ENCODE assay signal across 14 mouse cellular contexts in the genomic region with DNA sequence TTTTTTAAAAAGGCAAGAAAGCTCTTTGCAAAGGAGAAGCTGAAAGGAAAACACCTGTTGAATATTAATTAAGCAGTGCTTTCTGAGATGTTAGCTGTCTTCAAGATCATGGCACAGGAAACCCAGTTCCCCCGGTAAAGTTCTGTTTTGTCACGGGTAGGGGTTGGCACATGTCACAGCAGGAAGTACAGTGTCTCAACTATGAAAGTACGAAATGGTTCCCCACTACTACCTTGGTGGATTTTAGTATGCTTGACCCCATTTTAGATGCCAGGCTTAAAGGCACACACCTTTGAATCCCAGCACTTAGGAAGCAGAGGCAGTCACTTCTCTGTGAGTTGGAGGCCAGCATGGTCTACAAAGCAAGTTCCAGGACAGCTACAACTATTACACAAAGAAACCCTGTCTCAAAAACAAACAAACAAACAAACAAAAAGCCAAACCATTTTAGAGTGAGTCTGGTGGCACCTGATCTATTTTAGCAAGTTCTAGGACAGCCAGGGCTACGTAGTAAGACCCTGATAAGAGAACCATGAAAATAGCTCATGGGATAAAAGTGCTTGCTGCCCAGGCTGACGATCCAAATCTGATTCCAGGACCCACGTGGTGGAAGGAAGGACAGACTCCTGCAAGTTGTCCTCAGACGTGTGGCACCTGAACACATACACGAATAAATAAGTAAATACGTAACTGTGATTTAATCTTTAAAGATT. TPM values are rescaled to one million over a fixed set of nuclear protein-coding genes. Genes with fewer than 3 reads are reported as not detected.
DNase-seq lines count a peak whose midpoint lies in the region; ATAC-seq and TF ChIP-seq lines count a peak whose summit lies in the region.
"Had no signal": no experiment of that assay in that cellular context is flagged by ENCODE, and none has a peak within 500 bp of the region (broad histone marks: within the 10 kb centered on the region; RNA-seq: fewer than 3 reads in every experiment).

No protein-coding gene starts in this region.

- H3K4me1 ChIP-seq in liver, embryonic 14.5 days (replicated peaks; ENCODE audit: control insufficient read depth in 2 of 2, insufficient read depth in 2 of 2, low read length in 1 of 2), result peaks cover 0 to 16% of the 10 kb centered on the region in 2 experiments; a peak in 2 of 4 replicates
- H3K4me1 ChIP-seq in liver, embryonic 11.5 days (replicated peaks; ENCODE audit: control insufficient read depth, insufficient read depth, low read length), result no peaks in the 10 kb centered on the region; the same call in 1 of the 2 replicates
- peaks cover 19% of the 10 kb centered on the region for H3K4me1 ChIP-seq in heart, embryonic 15.5 days (replicated peaks)

- 42% methylated on average over 9 of the region's 9 CpGs for WGBS in liver, embryonic 14.5 days (ENCODE audit: insufficient replicate concordance)
- 66% methylated on average over 9 of the region's 9 CpGs for WGBS in liver, embryonic 11.5 days
- 55% methylated on average over 9 of the region's 9 CpGs for WGBS in heart, embryonic 15.5 days

- TF ChIP-seq CTCF in liver, embryonic 14.5 days (IDR thresholded peaks at IDR 0.05; ENCODE audit: low read depth), result no peak

- no peak for DNase-seq in liver, embryonic 14.5 days (ENCODE audit: low read depth in 3 of 3, low spot score in 3 of 3)
- no peak for DNase-seq in liver, embryonic 11.5 days (ENCODE audit: low spot score)
- DNase-seq in T-cell, adult 2 months (ENCODE audit: low spot score), result peak; percentile 51
- DNase-seq in Muller cell, postnatal 12 days (ENCODE audit: inconsistent ontology term), result no peak
- DNase-seq in layer of hippocampus, postnatal 36 days, result no peak
- DNase-seq: cerebellum, postnatal 36 days; gastrocnemius, postnatal 25 days; lung, embryonic 14.5 days had no signal

- peak overlapping the region; percentile 29; the same call in 1 of the 2 replicates for H3K4me2 ChIP-seq in liver, embryonic 14.5 days (ENCODE audit: low read depth)
- no peak overlapping the region for H3K4me2 ChIP-seq in liver, embryonic 11.5 days
- H3K4me2 ChIP-seq in heart, embryonic 15.5 days, result peak overlapping the region; percentile 29
- H3K4me2 ChIP-seq: embryonic facial prominence, embryonic 15.5 days; forebrain, embryonic 15.5 days; lung, embryonic 14.5 days had no signal

- no peak for ATAC-seq in liver, embryonic 14.5 days (ENCODE audit: insufficient read depth)
- ATAC-seq in liver, embryonic 11.5 days (replicated peaks; ENCODE audit: low FRiP score), result no peak
- no peak for ATAC-seq in heart, embryonic 15.5 days (replicated peaks; ENCODE audit: insufficient number of reproducible peaks, insufficient read depth, low FRiP score, low read depth)
- ATAC-seq in megakaryocyte progenitor cell, adult 5-6 weeks (replicated peaks; ENCODE audit: poor library complexity), result peak; percentile 46
- ATAC-seq: forebrain, embryonic 15.5 days; hindbrain, postnatal 0 days had no signal

- H3K9ac ChIP-seq in liver, embryonic 14.5 days (replicated peaks), result no peak overlapping the region
- H3K9ac ChIP-seq in liver, embryonic 11.5 days (ENCODE audit: low read depth, low read length), result no peak overlapping the region
- H3K9ac ChIP-seq in heart, embryonic 15.5 days, result no peak overlapping the region
- H3K9ac ChIP-seq: embryonic facial prominence, embryonic 15.5 days; forebrain, embryonic 15.5 days; lung, embryonic 14.5 days had no signal

- H3K27me3 ChIP-seq in liver, embryonic 14.5 days (ENCODE audit: control insufficient read depth, insufficient read depth, low read length), result no peaks in the 10 kb centered on the region
- H3K27me3 ChIP-seq in liver, embryonic 11.5 days (replicated peaks; ENCODE audit: control insufficient read depth, insufficient read depth, low read length), result no peaks in the 10 kb centered on the region
- no peaks in the 10 kb centered on the region for H3K27me3 ChIP-seq in heart, embryonic 15.5 days
- H3K27me3 ChIP-seq: embryonic facial prominence, embryonic 15.5 days; forebrain, embryonic 15.5 days had no signal

- no peak overlapping the region for H3K27ac ChIP-seq in liver, embryonic 14.5 days
- H3K27ac ChIP-seq in liver, embryonic 11.5 days (ENCODE audit: low read depth, low read length), result no peak overlapping the region
- H3K27ac ChIP-seq in heart, embryonic 15.5 days, result peak overlapping the region; percentile 55
- H3K27ac ChIP-seq: embryonic facial prominence, embryonic 15.5 days; forebrain, embryonic 15.5 days; hindbrain, postnatal 0 days had no signal

- H3K9me3 ChIP-seq in liver, embryonic 14.5 days (ENCODE audit: control insufficient read depth, low read length), result no peaks in the 10 kb centered on the region
- no peaks in the 10 kb centered on the region for H3K9me3 ChIP-seq in liver, embryonic 11.5 days (ENCODE audit: control insufficient read depth, low read length)
- H3K9me3 ChIP-seq in heart, embryonic 15.5 days (replicated peaks), result no peaks in the 10 kb centered on the region
- H3K9me3 ChIP-seq: embryonic facial prominence, embryonic 15.5 days; forebrain, embryonic 15.5 days had no signal

- H3K36me3 ChIP-seq in liver, embryonic 14.5 days (replicated peaks; ENCODE audit: control insufficient read depth, insufficient read depth, low read depth), result no peaks in the 10 kb centered on the region
- H3K36me3 ChIP-seq in liver, embryonic 11.5 days (ENCODE audit: control insufficient read depth, insufficient read depth, low read length), result no peaks in the 10 kb centered on the region
- H3K36me3 ChIP-seq in heart, embryonic 15.5 days, result no peaks in the 10 kb centered on the region
- H3K36me3 ChIP-seq: embryonic facial prominence, embryonic 15.5 days; forebrain, embryonic 15.5 days had no signal

- H3K4me3 ChIP-seq in liver, embryonic 14.5 days (ENCODE audit: insufficient read depth in 1 of 2, low read depth in 2 of 2, low read length in 2 of 2), result no peak overlapping the region
- H3K4me3 ChIP-seq in liver, embryonic 11.5 days (ENCODE audit: low read depth, low read length), result no peak overlapping the region
- no peak overlapping the region for H3K4me3 ChIP-seq in heart, embryonic 15.5 days
- H3K4me3 ChIP-seq: embryonic facial prominence, embryonic 15.5 days; forebrain, embryonic 15.5 days had no signal

- TF ChIP-seq EP300 in liver, embryonic 14.5 days (IDR thresholded peaks at IDR 0.05; ENCODE audit: low read depth), result no peak

RNA-seq across cellular contexts. Expression of a gene that starts 3.6 kb away (rescaled TPM):
- polyA plus RNA-seq in liver, embryonic 14.5 days (2012; rRNA removed), result 14.0 and 15.0 TPM in 2 replicates
- polyA plus RNA-seq in liver, embryonic 14.5 days (2014; fragmentation: Nextera tagmentation; extraction: Ambion mirVana), result 22.7 and 25.6 TPM in 2 replicates
- polyA plus RNA-seq in liver, embryonic 11.5 days (2014; fragmentation: Nextera tagmentation; extraction: Ambion mirVana), result 16.7 and 18.7 TPM in 2 replicates
- polyA plus RNA-seq in heart, embryonic 15.5 days (2015; fragmentation: Nextera tagmentation; extraction: Ambion mirVana), result 13.0 and 13.4 TPM in 2 replicates
- total RNA-seq in megakaryocyte progenitor cell, adult 5-6 weeks (2015), result 5.9 and 7.6 TPM in 2 replicates
- 4.5 and 6.7 TPM in 2 replicates for total RNA-seq in megakaryocyte progenitor cell, adult 5-6 weeks (2017)
- 1 to 10 TPM; 4.1 to 4.5 TPM for total RNA-seq in layer of hippocampus, postnatal 36 days (2021)
- total RNA-seq: MEL had no signal
